Mouse (Mus musculus): Measurements from ENCODE around the gene Ptprn2.

Gene Ptprn2

GRCm38 (mm10) chr12:116485591-116486403 lies at the start of gene Ptprn2:
TSS of gene Ptprn2 (plus strand) at chr12:116485720.
- peak; percentile 14 to 25 for DNase-seq (ENCODE audit: low spot score in 2 of 2)

GRCm38 (mm10) chr12:116436125-116436524 lies 49.4 kb upstream of the Ptprn2 start:
- DNase-seq (ENCODE audit: low spot score in 2 of 2), result peak in 1 of 2 experiments; percentile 17

- DNase-seq (ENCODE audit: low spot score in 2 of 2), result no peak
Measured at GRCm38 (mm10) chr12:116438591-116438990, 46.9 kb upstream of the Ptprn2 start.

- DNase-seq (ENCODE audit: low spot score in 2 of 2), result no peak
Measured at GRCm38 (mm10) chr12:116442184-116442583, 43.3 kb upstream of the Ptprn2 start.

- no peak for DNase-seq (ENCODE audit: low spot score in 2 of 2)
Measured at GRCm38 (mm10) chr12:116449536-116449935, 36.0 kb upstream of the Ptprn2 start.

- no peak for DNase-seq (ENCODE audit: low spot score in 2 of 2)
Measured at GRCm38 (mm10) chr12:116460379-116461065, 25.0 kb upstream of the Ptprn2 start.

- DNase-seq (ENCODE audit: low spot score in 2 of 2), result peak; percentile 6 to 14
Measured at GRCm38 (mm10) chr12:116467030-116467429, 18.5 kb upstream of the Ptprn2 start.

- no peak for DNase-seq (ENCODE audit: low spot score in 2 of 2)
Measured at GRCm38 (mm10) chr12:116468348-116468747, 17.2 kb upstream of the Ptprn2 start.

- no peak for DNase-seq (ENCODE audit: low spot score in 2 of 2)
Measured at GRCm38 (mm10) chr12:116469096-116469495, 16.4 kb upstream of the Ptprn2 start.

- DNase-seq (ENCODE audit: low spot score in 2 of 2), result no peak
Measured at GRCm38 (mm10) chr12:116473264-116473663, 12.3 kb upstream of the Ptprn2 start.

- no peak for DNase-seq (ENCODE audit: low spot score in 2 of 2)
Measured at GRCm38 (mm10) chr12:116473761-116474160, 11.8 kb upstream of the Ptprn2 start.

GRCm38 (mm10) chr12:116474676-116475075 lies 10.8 kb upstream of the Ptprn2 start:
- DNase-seq (ENCODE audit: low spot score in 2 of 2), result no peak

GRCm38 (mm10) chr12:116478771-116479170 lies 6.7 kb upstream of the Ptprn2 start:
- no peak for DNase-seq (ENCODE audit: low spot score in 2 of 2)

- no peak for DNase-seq (ENCODE audit: low spot score in 2 of 2)
Measured at GRCm38 (mm10) chr12:116481921-116482320, 3.6 kb upstream of the Ptprn2 start.

GRCm38 (mm10) chr12:116483581-116483980 lies 1.9 kb upstream of the Ptprn2 start:
- DNase-seq (ENCODE audit: low spot score in 2 of 2), result no peak

GRCm38 (mm10) chr12:116484991-116485390 lies 529 bp upstream of the Ptprn2 start:
- DNase-seq (ENCODE audit: low spot score in 2 of 2), result no peak

GRCm38 (mm10) chr12:116486404-116486730 lies 847 bp downstream of the Ptprn2 start:
- DNase-seq (ENCODE audit: low spot score in 2 of 2), result no peak

- no peak for DNase-seq (ENCODE audit: low spot score in 2 of 2)
Measured at GRCm38 (mm10) chr12:116488836-116489235, 3.3 kb downstream of the Ptprn2 start.

GRCm38 (mm10) chr12:116490575-116491356 lies 5.2 kb downstream of the Ptprn2 start:
- DNase-seq (ENCODE audit: low spot score in 2 of 2), result no peak

- DNase-seq (ENCODE audit: low spot score in 2 of 2), result no peak
Measured at GRCm38 (mm10) chr12:116498666-116499065, 13.1 kb downstream of the Ptprn2 start.

- no peak for DNase-seq (ENCODE audit: low spot score in 2 of 2)
Measured at GRCm38 (mm10) chr12:116500652-116501051, 15.1 kb downstream of the Ptprn2 start.

GRCm38 (mm10) chr12:116512482-116512881 lies 27.0 kb downstream of the Ptprn2 start:
- no peak for DNase-seq (ENCODE audit: low spot score in 2 of 2)
